Mouse (Mus musculus) thymus, adult 18-20 months (tissue): ENCODE measurements around the gene Rassf4.
"Not testable (repeated sequence)": the region's sequence is repeated elsewhere in the genome, so short reads cannot be mapped to it uniquely, and the experiment has no call there.

Source experiments
- DNase-seq, 2 experiments: peaks; one replicate each; pipeline ENCODE4 v3.0.0; 2022; ENCODE audit warnings: mixed read lengths in 2 of 2

Gene Rassf4

DNA sequence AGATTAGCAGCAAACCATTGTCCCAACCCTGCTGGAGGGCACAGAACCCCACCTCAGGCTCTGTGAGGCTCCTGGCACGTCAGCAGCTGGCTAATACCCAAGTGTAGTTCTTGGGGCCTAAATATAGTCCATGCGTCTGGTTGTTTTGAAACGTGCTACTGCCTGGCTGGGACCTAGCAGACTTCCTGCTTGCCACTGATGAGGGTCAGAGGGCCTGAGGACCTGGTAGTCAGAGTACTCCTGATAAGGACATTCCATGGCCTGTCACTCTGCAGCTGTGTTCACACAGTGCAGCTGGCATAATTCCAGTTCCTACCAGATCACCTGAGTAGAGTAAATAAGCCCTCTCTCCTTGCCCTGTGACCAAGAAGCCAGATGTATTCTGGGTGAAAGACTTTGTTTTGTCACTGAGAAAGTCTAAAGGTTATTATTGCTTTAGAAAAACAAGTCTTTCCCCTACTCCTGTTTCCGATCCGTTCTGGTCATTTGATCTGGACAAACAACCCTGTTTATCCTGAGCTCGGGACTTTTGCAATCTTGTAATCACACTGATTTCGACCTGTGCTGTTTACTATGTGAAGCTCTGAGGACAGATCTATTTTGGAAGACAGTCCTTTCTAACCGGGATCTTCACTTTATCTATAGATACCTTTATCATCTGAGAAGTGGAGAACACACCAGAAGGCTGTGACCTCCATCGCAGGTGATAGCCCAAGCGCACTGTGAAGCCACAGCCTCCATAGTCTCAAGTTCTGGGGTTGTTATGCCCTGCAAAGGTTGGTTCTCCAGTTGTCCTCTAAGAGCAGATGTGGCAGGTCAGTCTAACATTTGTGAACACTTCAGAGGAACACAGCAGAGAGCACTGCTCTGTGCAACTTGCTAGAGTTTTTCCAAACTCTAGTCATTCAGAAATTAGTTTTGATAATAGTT is 38.2 kb downstream of the Rassf4 start:
- DNase-seq, result no peak

DNA sequence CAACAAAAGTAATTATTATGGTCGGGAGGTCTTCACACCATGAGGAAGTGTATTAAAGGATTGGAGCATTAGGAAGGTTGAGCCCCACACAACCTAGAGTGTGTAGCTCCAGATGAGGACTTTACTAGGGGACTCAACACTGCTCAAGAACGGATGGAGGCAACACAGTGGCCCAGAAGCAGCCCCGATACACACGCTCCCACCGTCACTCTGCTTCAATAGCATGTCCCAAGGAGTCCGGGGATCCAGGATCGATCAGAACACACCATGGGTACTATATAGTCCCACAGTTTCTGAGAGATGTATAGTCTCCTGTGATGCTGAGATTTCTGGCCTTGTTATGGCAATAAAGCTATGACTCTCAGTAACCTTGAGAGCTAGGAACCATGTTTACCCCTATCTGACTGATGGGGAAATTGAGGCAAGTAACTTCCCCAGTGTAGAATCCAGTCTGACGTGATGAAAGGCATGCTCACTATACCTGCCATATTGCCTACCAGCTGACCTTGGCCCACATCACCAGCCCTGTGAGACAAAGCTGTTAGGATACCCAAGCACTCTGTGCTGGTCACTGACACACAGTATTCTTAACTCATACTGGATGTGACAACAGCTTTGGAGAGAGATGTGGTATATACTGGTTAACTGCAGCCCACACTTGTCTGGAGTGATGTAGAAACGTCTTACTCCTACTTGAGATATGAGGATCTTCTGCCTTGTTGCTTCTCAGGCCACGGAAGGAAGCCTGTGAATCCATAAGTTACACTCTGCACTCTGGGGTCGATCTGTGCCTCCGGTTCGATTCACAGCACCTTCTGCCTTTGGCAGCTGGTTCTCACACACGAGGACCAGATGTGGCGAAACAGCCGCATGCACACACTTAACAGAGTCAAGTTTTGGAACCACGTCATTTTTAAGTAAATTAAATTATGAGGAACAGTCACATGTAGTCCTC is 39.7 kb downstream of the Rassf4 start:
- no peak for DNase-seq

DNA sequence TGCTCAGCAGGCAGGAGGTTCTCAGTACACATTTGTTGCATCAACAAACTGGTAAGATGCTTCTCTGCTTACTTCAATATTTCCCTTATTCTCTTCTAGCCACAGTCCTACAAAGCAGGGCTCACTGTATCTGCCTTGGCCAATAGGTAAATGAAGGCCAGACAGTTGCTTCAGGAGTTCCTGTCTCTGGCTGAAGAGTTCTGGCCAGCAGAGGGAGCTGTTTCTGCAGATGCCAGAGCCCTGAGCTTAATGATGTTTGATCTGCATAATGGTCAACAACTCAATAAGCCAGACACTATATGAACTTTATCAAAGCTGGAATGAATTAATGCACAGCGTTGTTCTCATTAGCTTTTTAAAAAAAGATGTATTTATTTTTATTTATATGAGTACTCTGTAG is 41.6 kb downstream of the Rassf4 start:
- peak in 1 of 2 experiments; percentile 35 for DNase-seq

DNA sequence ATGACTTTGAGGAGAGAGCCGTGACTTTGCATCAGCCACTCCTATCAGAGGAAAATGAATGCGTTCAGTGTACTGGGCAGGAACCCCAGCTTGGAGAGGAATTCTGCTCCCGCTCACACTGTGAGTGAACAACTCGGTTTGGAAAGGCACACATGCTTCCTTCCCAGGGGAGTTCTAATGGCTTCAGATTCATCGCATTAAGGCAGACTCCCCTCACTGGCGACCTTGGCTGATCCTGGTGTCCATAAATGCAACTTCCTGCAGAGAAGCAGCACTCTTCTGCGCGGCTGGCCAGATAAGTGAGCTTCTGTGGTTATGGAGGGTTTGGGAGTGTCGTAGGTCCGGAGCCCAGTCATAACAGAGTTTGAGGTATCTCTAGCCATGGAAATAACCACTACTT is 44.0 kb downstream of the Rassf4 start:
- no peak for DNase-seq

DNA sequence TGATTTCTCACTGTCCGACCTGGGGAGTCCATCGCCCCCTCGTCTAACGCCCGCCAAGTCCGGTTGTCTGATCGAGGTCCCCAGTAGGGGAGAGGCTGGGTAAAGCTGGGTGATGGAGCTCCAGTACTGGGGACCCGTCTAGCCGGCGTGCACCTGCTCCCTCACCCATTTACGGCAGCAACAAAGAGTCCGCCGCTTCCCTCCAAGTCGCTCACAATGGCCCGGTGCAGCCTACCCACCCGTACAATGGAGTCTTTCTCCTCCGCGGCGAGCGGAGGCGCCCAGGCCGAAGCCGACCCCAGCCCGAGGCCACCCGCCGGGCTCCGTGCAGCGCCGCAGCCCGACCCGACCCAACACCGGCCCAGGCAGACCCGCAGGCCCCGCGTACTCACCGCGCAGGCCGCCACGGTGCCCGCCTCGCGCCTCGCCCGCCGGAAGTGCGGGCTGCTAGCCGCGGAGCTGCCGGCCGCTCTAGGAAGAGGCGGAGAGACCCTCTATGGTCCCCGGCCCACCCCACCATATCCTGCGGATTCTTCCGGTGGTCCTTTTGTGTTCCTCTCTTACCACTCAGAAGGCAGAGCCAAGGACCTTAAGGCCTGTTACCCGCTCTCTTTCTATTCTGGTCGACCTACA is 45.1 kb downstream of the Rassf4 start, which contains the start of gene Zfp422:
Zfp422 (minus strand) TSS at position 461 of the 633 bp plus-strand sequence.
- DNase-seq, result peak; percentile 58 to 66

DNA sequence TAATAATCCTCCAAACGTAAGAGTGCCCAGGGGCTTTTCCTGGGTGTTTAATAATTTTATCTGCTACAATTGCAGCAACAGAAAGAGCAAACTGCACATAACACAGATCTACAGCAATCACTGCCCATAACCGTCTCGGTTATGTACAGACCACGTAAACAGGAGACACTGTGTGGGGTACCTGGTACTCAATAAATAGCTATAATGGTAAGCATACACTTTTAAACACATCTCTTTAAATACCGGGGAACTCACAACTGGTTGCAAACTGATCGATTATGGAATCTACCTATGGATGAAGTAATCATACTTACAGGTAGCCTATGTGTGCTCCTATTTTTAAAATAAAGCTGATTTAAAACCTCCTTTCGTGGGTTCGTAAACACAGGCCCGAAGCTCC is 45.7 kb downstream of the Rassf4 start:
- DNase-seq, result no peak

DNA sequence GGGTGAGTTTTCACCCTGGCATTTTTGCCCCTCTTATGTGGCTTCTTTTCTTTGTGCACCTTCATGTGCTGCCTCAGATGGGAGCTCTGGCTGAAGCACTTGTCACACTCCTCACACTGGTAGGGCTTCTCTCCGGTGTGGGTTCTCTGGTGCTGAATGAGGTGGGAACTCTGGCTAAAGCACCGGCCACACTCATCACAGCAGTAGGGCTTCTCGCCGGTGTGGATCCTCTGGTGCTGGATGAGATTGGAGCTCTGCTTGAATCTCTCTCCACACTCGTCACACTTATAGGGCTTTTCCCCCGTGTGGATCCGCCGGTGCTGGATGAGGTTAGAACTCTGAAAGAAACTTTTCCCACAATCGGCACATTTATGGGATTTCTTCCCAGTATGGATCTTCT is 47.3 kb downstream of the Rassf4 start:
- not testable (repeated sequence) for DNase-seq

DNA sequence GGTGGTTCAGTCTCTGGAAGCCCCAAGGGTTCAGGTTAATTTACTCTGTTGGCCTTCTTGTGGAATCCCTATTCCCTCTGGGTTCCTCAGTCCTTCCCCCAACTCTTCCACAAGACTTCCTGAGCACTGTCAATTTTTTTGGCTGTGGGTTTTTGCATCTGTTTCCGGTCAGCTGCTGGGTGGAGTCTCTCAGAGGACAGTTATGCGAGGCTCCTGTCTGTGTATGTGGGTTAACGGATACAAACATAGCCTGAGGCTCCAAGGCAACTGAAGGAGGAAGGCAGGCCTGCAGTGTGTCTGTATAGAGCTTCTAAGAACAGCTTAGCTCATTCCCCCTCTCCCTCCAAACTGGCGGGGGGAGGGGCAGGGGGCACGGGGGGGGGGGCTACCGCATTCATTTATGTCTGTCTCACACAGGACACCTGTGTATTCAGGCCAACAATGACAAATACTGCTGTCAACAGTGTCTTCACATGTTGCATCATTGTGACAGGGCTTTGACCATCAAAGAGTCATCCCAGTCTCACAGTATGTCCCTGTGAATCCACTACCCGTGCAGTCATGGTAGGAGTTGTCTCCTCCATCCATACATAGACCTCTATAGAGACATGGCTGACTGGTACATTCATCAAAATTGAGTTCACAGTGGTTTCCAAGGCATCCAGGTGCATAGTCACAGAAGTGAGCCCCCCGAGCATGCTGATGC is 52.3 kb downstream of the Rassf4 start:
- DNase-seq, result no peak

DNA sequence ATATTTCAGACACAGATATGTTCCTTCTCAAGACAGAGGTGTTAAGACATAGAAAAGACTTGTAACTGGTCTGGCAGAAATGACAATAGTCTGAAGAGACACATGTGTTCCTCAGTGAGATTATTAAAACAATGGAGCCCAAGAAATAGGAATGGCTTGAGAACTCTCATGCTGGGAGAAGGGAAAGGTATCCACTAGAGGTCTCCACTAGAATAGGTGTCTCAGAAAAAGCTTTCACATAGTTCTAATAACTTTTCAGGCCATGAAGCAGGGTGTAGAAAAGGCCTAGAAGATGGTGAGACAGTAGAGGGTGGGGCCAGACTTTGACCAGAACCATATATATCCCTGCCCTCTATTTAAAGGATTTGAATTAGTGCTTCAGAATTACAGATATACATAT is 55.7 kb downstream of the Rassf4 start:
- no peak for DNase-seq

DNA sequence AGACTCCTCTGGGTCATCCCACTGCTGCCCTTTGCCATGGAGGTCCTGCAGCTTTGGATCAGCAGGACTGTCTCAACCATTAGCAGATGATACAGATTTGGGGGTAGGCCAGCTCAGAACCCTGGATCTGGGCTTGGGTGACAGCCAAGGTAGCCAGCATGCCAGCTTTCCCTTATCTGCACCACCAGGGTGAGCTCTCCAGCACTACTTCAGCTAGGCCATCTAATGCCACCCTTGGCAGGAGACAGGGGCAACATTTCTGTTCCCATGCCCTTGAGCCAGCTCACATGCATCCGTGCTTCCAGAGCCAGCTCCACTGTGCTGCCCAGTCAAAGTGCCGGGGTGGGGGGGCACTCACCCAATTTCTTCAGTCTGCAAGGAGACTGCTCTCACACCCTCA is 58.0 kb downstream of the Rassf4 start:
- no peak for DNase-seq

DNA sequence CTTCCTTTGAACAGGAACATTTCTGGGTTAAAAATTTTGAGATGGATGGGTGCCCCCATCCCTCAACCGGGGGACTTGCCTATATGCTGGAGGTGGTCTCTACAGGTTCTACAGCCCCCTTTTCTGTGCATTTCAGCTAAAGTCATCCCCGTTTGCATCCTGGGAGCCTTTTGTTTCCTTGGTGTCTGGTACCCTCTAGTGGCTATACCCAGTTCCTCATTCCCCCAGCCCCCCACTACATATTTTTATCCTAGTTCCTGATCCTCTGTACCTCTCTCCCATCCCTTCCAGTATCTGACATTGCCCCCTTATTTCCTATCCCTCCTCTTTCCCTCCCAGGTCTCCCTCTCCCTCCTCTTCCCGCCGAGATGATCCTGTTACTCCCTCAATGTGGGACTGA is 66.5 kb downstream of the Rassf4 start:
- no peak for DNase-seq

DNA sequence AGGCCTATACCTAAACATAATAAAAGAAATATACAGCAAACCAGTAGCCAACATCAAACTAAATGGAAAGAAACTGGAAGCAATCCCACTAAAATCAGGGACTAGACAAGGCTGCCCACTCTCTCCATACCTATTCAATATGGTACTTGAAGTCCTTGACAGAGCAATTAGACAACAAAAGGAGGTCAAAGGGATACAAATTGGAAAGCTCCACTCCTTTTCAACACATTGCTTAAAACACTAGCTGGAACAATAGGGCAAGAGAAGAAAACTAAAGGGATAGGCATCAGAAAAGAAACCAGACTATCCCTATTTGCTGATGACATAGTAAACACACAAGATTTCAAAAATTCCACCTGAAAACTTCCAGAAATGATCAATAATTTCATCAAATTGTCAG is 72.8 kb downstream of the Rassf4 start:
- DNase-seq, result not testable (repeated sequence)

DNA sequence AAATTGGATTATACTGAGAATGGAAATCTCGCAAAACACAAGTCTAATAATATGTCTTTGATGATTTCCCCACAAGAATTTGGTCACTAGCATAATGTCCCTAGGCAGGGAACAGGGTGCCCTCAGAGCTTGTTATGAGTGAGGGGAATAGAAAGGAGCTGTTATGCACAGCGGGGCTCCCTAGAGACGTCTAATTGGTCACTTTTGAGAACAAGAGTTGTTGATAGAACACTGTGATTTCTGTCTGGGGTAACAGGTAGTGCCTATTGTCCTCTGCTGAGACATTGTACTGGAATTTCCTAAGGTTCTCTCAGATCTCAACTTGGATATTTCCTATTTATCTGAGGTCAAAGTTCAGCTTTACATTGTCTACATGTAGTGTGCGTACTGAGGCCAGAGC is 89.7 kb downstream of the Rassf4 start, which contains the start of gene Olfr215:
Olfr215 (minus strand) TSS at position 101 of the 400 bp plus-strand sequence.
- no peak for DNase-seq
